Mouse (Mus musculus) B cell, adult 2 months (primary cell): ENCODE data around the gene Pla2g6.

Experiments
- DNase-seq, 2 experiments: peaks; one replicate each; pipeline ENCODE4 v3.0.0; 2022

Gene Pla2g6

DNA sequence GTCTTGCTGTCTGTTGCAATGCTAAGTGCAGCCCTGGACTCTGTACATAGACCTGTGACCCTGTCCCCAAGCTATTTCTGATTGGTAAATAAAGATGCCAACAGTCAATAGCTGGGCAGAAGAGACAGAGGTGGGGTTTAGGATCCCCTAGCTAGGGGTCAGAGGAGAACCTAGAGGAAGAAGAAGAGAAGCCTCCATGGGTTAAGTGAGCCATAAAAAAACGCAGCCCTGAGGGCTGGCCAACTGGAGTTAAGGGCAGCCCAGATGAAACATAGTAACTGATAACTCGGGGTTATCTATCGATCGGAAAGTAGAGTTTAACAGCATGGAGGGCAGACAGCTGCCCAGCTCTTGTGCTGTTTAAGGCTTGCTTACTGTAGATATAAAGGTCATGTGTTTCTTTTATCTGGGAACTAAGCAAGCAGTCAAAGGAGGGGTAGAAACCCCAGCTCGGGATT is 6.4 kb downstream of the Pla2g6 start:
- DNase-seq: no peak

DNA sequence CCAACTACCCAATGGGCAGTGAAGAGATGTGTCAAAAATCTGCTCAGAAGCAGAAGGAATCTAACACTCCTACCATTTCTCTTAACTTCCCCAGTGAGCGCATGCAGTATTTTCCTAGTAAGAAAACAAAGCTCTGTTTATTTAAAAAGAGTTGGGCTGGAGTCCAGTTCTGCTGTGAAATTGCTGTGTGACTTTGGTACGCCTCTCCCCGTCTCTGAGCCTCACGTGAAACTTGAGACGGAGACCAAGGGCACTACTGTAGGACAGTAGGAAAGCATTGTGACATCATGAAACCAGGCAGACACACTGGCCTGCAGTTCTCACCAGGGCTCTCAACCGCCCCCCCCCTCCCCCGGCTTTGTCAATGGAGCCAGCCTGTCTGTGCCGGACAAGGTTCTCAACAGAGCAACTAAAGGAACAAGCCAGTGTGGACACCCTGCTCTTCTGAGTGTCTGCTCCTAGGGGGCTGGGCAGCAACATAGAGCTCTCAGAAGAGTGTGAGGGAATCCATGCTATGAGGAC is 14.3 kb downstream of the Pla2g6 start:
- DNase-seq: no peak

DNA sequence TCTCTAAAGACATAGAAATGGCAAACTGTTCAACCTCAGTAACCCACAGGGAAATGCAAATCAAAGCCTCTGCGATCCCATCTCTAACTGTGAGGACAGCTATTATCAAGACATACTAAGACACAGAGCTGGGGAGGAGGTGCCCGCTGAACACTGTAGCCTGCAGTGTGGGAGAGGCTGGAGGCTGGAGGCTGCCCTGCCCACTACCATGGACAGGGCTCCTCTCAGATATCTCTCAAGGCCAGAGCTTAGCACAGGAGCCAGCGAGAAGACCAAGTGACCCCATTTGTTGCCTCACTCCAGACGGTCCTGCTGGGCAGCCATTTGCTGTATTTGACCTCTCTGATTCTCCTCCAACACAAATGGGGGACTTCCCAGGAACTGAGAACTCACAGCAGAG is 20.3 kb downstream of the Pla2g6 start:
- no peak for DNase-seq

GRCm38 (mm10) chr15:79306043-79306637 is 22.1 kb downstream of the Pla2g6 start:
- no peak for DNase-seq

DNA sequence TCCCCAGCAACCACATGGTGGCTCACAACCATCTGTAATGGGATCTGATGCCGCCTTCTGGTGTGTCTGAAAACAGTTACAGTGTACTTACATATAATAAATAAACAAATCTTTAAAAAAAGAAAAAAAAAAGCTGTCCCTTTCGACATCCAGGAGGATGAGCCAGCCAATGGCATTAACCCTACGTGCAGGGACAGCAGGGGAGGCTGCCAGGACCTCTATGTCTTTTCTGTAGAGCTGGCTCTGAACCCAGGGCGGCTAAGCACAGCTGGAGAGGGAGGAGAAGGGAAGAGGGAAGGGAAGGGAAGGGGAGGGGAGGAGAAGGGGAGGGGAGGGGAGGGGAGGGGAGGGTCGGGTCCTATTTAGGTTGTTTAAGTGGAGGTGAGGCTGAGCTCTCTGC is 23.4 kb downstream of the Pla2g6 start:
- DNase-seq: no peak

DNA sequence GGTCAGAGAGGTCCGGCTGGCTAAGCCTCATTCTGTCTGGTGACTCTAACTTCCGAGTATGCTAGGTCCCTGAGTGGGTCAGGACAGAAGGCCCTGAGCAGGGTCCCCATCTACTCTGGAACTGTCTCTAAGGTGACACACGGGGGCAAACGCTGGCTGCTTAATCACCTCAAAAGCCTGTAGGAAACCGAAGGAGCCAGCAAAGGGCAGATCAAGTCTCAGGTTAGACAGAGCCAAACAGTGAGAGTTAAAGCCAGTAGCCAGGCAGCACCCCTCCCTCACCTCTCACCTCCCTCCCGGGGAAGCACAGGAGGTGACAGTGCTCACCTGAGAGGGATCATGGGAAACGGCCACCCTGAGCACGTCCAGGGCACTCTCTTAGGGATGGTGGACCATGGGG is 24.5 kb downstream of the Pla2g6 start:
- DNase-seq: no peak

- no peak for DNase-seq
These were observed 28.5 kb downstream of the Pla2g6 start for GRCm38 (mm10) chr15:79299563-79300155.

GRCm38 (mm10) chr15:79298553-79298952 is 29.6 kb downstream of the Pla2g6 start:
- no peak for DNase-seq

GRCm38 (mm10) chr15:79292779-79293178 is 35.4 kb downstream of the Pla2g6 start:
- no peak for DNase-seq

DNA sequence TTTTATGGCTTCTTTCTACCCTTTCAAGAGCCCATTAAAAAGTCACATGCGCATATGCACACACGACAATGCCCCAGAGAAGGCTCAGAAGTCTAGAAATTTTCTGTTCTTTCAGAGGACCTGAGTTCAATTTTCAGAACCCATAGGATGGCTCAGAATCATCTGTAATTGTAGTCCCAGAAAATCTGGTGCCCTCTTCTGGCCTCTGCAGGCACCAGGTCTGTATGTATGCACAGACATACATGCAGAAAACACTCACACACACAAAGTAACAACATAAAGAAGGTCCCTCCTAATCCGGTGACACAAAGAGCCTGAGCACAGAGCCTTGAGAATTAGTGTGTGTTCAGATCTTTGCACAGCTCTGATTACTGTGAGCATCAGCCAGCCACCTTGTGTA is 37.9 kb downstream of the Pla2g6 start:
- DNase-seq: no peak

DNA sequence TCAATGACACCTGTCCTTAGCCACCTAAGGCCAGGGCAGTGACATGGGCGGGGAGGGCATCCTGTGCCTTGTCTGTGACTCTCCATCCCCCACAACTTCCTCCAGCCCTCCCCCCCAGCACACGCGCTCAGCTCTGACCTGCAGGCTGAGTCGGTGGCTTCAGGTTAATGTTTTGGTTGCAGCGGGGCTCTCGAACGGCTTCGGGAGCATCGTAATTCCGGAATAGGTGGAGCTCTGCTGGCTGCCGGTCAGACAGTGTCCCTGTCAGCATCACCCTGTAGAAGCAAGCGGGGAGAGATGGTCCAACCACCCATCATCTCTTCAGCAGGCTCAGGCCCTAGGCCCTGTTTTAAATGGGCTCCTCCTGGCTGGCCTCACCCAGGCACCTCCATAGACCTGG is 38.7 kb downstream of the Pla2g6 start:
- no peak for DNase-seq

DNA sequence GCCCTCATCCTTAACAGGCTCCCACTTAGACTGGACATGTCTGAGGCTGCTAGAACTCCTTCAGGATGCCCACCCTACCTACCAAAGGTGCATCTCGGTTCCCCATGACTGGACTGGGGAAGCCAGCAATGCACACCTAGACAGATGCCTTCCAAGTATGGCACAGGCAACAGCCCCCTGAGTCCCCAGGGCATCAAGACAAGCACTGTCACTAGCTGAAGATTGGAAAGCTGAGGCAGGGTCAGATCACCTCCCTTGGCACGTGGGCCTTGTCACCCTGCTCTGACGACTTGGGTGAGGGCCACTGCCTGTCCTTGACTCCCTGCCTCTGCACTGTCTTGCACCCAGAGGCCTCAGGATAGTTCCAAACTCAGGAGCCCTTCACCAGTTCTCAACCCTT is 39.8 kb downstream of the Pla2g6 start:
- no peak for DNase-seq

DNA sequence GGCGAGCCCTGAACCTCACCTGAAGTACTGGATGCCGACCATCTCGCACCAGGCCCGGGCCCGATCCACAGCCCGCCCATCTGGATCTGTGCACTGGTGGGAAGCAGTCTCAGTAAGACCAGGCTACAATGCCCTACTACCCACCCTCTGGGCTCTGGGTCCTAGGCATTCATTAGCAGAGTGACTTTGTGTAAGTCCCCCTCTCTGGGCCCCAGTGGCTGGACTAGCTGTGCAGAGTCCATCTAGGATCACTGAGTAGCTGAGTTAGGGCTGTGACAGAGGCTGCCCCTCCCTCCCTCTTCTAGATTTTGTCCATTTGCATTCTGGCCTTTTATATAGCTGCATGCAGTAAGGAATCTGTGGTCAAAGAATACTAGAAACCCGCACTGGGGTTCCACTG is 41.1 kb downstream of the Pla2g6 start:
- DNase-seq: no peak

DNA sequence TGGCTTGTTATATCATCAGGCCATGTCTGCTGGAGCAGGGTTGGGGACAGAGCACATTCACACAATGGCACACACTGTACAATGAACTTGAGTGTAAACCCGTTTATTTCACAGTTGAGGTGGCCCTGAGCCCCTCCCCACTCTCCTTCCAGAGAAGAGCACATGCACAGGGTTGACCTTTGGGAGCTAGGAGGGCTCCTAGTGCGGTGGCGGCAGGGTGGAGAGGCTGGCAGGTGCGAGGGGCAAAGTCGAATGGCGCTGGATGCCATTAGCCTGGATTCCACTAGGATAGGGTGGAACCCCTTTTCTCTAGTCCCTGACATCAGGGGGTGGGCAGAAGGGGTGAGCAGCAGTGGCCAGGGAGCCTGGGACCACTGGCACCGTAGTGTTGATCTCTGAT is 42.0 kb downstream of the Pla2g6 start:
- no peak for DNase-seq

DNA sequence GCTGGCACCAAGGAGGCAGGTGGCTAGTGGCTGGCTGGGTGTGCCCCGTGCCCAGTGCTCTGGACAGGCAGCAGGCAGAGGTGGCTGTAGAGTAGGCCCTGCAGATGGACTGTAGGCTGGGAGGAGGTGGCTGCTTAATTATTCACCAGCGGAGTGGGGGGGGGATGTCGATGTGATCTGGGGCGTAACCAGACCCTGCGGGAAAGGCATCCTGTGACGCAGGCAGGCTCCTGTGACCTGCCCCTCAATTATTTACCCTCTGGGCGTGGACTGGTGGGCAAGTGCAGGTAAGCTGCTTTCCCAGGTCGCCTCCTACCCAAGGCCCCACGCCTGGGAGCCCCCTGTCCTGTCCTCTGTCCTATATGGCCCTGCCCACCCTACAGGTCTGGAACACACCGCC is 42.8 kb downstream of the Pla2g6 start, which contains the start of gene Baiap2l2:
Gene Baiap2l2, minus strand, starts transcription at position 139 of the 400 bp plus-strand sequence.
- DNase-seq: no peak

GRCm38 (mm10) chr15:79283371-79283770 is 44.8 kb downstream of the Pla2g6 start:
- no peak for DNase-seq

- no peak for DNase-seq
These were observed 45.8 kb downstream of the Pla2g6 start for GRCm38 (mm10) chr15:79282434-79282833.

GRCm38 (mm10) chr15:79281389-79281788 is 46.8 kb downstream of the Pla2g6 start:
- DNase-seq: peak; percentile 17 to 22

- DNase-seq: no peak
These were observed 47.3 kb downstream of the Pla2g6 start for GRCm38 (mm10) chr15:79280850-79281249.

DNA sequence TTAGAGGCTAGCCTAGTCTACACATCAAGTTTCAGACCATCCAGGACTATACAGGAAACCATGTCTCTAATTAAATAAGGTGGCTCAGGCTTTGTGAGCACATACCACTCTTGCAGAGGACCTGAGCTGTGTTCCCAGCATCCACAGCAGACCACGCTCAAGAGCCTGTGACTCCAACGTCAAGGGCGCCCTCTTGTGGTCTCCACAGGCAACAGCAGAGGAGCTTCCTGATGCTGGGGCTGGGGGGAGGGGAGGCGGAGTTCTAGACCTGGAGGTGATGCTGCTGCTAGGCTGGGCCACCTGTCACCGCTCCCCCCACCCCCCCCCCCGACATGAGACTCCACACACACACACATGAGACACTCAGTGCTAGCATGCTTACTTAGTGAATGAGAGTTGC is 48.0 kb downstream of the Pla2g6 start:
- DNase-seq: peak; percentile 48 to 56

GRCm38 (mm10) chr15:79277728-79278127 is 50.5 kb downstream of the Pla2g6 start:
- no peak for DNase-seq

DNA sequence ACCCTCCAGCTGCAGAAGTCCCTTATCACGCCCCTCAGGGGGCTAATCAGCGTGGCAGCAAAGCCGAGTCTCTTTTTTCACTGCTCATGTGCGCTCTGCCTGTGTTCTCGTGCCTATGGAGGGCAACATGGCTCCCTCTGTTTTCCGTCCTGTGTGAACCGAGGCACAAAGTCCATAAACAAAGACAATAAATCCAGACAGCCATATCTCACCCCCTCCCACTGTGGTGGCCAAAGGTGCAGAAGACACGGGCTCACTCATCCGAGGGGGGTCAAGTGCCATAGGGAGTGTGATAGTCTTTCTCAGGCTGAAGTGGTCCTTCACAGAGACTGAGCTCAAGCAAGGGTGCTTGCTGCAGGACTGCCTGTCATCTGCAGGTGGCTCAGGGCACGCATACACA is 55.2 kb downstream of the Pla2g6 start:
- DNase-seq: no peak

GRCm38 (mm10) chr15:79271124-79271746 is 57.0 kb downstream of the Pla2g6 start:
- peak; percentile 74 to 76 for DNase-seq
